Mouse (Mus musculus): ENCODE measurements around the gene Pip4k2b. TPM values are rescaled to one million over a fixed set of nuclear protein-coding genes. Genes with fewer than 3 reads are reported as not detected.
"Not testable (repeated sequence)": the region's sequence is repeated elsewhere in the genome, so short reads cannot be mapped to it uniquely, and the experiment has no call there.

Pip4k2b gene
- total RNA-seq, 2 experiments from 2014 or later, result 62.7 to 64.2 TPM

DNA sequence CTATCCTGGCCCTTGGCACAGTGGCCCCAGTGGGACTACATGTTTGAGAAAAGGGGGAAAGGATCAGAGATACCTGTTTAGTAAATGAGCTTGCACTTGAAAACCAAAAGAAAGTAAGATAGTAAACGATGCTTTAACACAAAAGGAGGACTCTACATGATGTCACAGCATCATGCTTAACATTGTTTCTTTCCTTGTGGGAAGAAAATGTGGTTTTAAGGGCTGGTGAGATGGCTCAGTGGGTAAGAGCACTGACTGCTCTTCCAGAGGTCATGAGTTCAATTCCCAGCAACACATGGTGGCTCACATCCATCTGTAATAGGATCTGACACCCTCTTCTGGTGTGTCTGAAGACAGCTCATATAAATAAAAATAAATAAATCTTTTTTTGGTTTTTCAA, 13.6 kb upstream of the Pip4k2b start:
- DNase-seq (ENCODE audit: low spot score in 2 of 2), result no peak

DNA sequence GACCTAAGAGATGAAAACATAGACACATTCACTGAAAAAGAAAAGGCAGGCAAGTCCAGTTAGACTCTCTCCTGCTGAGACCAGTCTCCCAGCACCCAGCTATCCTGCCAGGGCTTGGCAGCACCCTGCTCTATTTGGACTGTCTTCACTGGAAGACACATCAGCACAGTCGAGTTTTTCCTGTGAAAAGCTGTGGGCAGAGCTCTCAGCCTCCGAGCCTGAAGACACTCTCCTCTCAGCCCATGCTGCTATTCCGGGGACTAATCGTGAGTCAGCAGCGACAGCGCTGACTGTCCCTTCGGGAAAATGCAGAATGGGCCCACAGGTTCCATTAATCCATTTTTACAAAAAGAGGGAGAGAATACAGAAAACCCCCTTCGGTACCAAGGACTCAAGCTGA, 8.8 kb upstream of the Pip4k2b start:
- no peak for DNase-seq (ENCODE audit: low spot score in 2 of 2)

DNA sequence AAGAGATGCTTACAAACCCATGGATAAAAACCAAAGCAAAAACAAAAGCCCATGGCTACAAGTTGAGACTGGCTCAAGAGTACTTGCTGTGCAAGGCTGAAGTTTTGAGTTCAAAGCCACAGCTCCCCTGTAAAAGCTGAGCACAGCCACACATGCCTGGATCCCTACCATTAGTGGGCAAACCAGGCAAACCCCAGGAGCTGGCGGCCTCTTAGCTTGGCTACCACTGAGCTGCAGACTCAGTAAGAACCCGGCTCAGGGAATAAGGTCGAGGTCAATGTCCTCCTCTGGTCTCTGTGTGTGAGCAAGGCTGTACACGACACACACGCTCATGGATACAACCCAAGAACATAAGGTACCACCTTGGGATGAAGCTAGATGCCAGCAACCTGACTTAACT, 4.0 kb upstream of the Pip4k2b start:
- DNase-seq (ENCODE audit: low spot score in 2 of 2), result no peak

DNA sequence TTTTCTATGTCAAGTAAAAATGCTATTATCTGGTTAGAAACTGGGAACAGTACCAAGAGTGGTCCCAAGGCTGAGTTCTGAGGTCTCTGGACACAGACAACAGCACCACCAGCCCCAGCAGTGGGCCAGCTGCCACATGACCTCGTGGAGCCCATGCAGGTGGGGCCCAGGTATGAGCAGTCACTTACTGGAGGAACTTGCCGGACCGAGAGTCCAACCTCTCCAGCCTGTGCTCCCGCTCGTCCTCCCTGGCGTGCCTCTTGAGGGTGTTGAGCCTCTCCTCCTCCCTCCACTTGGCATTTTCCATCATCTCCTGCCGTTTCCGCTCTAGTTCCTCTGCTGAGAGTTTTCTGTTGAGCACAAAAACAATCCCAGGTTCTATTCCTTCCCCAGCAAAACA, 3.3 kb upstream of the Pip4k2b start:
- DNase-seq (ENCODE audit: low spot score in 2 of 2), result peak in 1 of 2 experiments; percentile 26

DNA sequence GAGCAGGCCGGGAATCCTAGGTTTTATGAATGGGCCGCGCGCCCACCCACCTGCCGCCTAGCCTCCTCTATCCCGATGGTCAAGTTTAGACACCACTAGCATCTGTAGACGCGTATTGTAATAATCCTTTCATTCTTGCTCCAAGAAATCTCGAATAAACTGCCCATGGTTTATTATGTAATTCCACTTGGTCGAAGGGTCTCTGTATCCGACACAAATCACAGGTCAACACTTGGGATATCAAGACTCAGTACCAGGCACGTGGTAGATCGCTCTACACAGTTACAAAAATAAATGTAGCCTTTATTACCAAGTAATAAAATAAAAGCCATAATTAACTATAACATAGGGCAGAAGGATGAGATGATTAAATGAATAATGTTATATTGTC, 822 bp upstream of the Pip4k2b start:
- DNase-seq (ENCODE audit: low spot score in 2 of 2), result no peak

DNA sequence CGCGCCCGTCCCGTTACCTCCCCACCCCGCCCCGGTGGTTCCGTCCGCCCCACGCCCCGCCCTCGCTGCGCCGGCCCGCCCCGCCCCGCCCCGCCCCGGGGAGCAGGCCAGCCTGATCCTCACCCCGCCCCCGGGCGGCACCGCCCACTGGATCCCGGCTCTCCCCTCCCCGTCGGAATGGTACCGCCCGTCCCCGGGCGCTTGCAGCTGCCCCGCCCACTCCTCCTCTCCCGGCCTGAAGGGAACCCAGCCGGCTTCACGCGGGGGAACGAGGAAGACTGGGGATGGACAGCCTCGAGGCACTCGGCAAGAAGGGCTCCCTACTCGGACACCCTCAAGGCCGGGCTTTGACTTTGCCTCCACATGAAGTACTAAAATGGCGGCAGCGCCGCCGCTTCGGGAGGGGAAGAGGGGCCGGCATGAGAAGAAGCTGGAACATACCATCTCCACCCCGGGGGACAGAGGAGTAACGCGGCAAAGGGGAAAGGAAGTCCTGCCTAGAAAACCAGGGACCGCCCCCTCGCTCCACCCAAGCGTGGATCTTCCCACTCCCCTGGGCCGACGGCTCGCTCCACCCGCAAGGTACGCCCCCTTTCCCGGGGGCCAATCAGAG, 320 bp upstream of the Pip4k2b start:
- DNase-seq (ENCODE audit: low spot score in 2 of 2), result peak; percentile 96 to 98

DNA sequence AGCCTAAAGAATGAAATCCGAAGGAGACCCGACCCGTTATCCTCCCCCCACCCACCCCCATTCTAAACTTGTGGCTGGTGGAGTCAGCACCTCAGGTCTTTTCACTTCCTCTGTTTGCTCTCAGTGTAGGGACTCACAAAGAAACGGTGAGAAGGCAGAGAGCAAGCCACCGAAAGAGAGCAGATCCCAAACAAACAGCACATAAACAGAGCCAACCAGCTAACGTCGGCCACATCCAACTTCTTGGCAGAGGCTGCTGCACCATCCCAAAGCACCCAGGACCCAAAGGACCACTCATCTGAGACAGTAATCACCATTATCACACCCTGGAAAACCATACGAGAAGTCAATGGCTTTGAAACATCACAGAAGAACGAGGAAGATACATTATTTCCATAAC, 1.1 kb downstream of the Pip4k2b start:
- no peak for DNase-seq (ENCODE audit: low spot score in 2 of 2)

DNA sequence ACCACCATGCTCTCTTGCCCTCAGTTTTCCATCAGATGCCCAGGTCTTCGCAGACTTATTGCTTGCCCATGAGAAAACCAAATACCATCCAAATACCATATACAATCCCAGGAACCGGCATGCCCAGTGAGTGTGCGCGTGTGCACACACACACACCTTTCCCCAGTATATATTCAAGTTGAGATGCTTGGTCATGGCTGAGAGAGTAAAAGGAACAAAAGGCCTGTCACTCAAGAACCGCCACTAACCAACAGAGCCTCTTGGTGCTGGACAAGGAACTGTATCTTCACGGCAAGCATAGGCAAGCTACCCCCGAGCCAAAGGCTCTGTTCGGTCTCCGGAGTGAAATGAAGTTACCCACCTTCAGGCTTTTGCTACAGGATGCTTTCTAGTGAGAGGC, 1.9 kb downstream of the Pip4k2b start:
- no peak for DNase-seq (ENCODE audit: low spot score in 2 of 2)

DNA sequence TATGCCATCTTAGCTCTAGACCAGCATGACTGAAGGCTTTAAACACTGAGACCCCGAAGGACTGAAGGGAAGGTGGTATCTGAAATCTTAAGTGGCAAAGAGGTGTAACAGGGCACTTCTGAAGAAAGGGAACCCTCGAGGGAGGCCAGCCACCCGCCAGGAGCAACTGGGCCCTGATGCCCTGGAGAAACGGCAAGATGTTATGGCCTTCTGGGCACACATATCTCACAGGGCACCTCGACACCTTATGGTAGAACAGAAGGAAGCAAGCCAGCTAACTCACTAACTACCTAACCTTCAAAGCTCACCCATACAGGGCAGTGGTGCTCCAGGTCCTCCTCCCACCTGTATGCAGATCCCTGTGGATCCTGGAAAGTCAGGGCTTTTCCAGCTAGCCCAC, 2.3 kb downstream of the Pip4k2b start:
- DNase-seq (ENCODE audit: low spot score in 2 of 2), result no peak

DNA sequence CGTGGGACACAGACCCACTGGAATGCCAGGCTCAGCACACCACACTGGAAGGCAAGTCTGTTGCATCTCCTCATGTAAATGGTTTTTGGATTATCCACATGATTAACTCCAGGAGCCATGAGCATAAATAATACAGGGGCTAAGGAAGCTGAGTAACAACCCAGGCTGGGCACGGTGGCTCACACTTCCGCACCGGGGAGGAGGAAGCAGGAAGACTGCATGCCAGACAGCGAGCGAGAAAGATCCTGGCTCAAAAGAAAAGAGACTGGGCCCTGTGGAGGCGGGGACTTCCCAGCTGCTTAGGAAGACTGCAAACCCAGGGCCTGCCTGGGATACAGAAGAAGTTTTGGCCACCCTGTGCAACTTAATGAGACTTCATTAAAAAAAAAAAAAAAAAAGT, 4.3 kb downstream of the Pip4k2b start:
- peak in 1 of 2 experiments; percentile 39 for DNase-seq (ENCODE audit: low spot score in 2 of 2)

DNA sequence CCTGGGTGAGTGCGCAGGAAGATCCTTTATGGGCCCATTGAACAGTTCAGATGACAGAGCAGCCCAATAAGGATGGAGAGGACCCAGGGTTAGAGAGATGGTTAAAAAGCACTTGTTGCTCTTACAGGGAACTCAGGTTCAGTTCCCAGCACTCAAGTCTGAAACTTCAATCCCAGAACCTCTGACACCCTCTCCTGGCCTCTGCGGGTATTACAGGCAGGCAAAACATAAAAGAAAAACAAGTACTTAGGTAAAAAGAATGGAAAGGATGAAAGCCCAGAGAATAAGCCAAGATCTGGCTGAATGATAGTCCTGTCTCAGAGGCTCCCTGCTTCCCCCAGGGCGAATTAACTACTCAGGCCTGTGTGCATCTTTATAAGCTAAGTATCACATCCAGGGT, 5.3 kb downstream of the Pip4k2b start:
- DNase-seq (ENCODE audit: low spot score in 2 of 2), result no peak

DNA sequence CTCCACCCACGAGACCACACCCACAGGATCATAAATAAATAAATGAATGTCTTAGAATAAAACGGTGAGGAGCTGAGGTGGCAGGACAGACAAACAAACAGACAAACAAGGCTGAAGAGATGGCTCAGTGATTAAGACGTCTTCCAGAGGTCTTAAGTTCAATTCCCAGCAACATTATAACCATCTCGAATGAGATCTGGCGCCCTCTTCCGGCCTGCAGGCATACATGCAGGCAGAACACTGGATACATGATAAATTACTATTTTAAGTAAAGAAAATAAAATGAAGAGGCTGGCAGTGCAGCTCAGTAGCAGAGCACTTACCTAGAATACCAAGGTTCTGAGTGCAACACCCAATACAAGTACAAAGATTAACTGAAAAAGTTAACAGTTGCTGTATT, 5.8 kb downstream of the Pip4k2b start:
- no peak for DNase-seq (ENCODE audit: low spot score in 2 of 2)

DNA sequence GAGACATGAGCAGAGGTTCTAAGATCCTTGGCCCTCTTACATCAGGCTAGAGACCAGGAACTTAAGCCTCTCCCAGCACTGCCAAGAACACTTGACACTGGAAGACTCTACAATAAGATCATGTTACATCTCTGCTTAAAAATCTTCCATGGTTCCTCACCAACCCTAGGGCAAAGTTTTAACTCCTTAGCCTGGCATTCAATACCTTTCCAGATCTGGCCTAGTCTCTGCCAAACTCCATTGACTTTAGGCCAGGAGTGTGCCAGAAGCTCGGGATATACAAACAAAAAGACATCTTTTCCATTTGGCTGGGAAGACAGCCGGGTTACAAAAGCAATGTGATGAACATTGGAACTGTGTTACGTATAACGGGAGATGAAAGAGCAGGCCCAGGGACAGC, 6.9 kb downstream of the Pip4k2b start:
- DNase-seq (ENCODE audit: low spot score in 2 of 2), result no peak

DNA sequence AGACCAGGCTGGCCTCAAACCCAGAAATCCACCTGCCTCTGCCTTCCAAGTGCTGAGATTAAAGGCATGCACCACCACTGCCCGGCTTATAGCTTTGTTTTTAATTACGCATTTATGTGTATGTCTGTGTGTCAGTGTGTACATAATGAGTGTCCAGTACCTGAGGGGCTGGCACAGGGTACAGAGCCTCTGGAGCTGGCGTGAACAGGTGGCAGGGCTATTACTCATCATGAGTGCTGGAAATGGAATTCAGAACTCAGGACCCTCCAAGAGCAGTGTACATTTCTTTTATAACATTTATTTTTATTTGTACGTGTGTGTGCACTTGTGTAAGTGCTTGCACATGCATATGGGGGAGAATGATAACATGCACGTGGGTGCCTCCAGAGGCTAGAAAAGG, 7.9 kb downstream of the Pip4k2b start:
- no peak for DNase-seq (ENCODE audit: low spot score in 2 of 2)

DNA sequence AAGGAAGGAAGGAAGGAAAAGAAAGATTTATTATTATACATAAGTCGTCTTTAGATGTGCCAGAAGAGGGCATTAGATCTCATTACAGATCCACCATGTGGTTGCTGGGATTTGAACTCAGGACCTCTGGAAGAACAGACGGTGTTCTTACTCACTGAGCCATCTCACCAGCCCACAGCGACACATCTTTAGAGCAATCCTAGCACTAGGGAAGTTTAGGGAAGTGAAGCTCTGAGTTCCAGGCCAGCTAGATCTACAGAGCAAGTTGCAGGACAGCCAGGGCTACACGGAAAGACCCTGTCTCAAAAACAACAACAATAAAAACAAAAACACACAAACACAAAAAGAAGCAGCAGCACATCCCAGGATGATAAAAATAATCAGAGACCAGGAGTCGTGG, 9.7 kb downstream of the Pip4k2b start:
- DNase-seq (ENCODE audit: low spot score in 2 of 2), result not testable (repeated sequence)

DNA sequence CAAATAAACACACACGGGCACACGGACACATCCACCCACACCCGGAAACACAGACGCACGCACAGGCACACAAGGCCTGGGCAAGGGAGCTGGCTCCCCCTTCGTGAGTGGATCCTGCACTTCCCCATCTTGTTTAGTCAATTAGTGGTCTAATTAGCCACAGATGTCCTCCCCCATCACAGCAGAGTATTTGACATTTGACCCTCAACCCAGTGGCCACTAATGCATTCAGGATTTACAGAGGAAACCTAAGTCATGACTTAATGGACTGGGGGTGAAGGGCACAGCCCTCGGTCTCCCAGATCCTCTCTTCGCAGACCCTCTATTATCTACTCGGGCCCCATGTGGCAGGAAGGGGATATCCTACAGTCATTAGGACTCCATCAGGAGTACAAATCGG, 10.8 kb downstream of the Pip4k2b start:
- DNase-seq (ENCODE audit: low spot score in 2 of 2), result no peak

DNA sequence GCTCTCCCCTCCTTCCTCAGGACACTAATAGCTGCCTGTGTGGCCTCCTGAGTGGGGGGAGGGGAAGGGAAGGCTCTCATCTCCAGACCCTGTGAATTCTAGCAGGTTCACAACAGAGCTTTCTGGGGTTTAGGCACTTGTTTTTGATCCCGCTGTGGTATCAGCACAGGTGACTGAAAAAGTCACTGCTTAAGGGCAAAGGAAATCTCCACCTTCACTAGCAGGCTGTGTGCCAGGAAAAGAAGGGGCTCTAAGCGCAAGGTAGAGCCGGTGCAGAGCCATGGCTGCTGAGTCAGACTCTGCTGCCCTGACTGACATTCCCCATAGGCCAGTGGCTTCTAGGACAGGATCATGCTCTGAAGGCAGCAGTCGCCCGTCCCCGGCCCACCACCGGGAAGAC, 15.8 kb downstream of the Pip4k2b start:
- no peak for DNase-seq (ENCODE audit: low spot score in 2 of 2)

DNA sequence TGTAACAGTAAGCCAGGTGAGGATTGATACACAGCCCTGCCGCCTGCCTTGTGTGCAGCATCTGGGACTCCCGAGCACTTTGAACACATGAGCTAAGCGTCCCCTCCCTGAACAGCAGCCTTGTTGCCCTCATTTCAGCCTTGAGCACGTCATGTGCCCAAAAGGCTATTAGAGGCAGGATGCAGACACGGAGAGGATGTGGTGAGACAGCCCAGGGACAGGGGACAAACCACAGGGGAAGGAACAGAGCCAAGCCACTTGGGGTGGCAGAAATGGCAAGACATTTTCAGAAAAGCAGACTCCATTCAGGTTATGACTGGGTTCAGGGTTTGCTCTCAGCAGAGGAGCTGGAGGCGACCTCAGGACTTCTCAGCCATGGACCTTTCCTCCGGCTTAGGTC, 16.2 kb downstream of the Pip4k2b start:
- DNase-seq (ENCODE audit: low spot score in 2 of 2), result no peak

DNA sequence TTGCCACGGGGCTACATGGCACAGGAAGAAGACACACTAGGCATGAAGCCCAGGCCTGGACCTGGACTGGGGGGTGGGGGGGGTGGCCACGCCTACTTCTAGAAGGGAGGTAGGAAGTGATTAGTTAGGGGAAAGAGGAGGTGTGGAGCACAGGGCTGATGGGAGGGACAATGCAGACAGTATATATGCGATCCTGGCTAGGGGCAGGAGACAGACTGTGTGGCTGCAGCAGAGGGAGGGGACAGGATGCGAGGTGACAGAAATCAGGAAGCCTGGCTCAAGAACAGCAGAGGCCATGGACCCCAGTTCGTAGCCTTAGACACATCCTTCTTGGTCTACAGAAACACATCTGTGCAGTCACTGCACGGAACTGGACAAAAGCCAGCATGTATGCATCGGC, 20.8 kb downstream of the Pip4k2b start:
- no peak for DNase-seq (ENCODE audit: low spot score in 2 of 2)

DNA sequence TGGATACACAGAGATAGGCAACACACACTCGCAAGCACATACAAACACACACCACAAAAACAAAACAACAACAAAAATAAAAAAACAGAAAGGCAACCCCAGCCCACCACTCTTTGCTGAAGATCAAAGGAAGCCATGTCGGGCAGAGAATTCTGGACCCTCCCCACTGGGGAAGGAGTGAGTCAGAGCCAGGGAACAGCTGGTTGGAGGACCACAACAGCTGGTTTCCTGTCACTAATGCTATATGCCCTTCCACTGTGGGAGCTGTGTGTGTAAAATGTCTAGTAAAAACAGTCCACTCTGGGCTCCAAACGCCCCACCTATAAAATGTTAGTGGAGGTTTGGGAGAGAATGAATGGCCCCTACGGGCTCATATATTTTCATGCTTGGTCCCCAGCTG, 23.2 kb downstream of the Pip4k2b start:
- DNase-seq (ENCODE audit: low spot score in 2 of 2), result no peak

DNA sequence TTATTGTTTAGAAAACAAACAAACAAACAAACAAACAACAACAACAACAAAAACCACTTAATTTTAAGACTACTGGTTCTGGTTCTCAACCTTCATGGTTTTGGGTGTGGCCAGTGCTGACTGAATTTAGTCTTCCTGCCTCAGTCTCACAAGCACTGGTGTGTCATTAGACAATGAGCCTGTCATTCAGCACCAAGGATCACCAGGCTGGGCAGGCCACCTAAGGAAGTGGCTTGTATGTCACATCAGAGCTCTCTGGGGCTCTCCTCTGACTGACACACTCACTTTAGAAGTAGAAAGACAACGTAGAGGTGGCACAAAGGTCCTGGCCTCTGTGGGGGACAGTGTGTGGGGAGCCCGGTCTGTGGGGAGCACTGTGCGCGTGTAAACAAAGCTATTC, 25.5 kb downstream of the Pip4k2b start:
- DNase-seq (ENCODE audit: low spot score in 2 of 2), result no peak

DNA sequence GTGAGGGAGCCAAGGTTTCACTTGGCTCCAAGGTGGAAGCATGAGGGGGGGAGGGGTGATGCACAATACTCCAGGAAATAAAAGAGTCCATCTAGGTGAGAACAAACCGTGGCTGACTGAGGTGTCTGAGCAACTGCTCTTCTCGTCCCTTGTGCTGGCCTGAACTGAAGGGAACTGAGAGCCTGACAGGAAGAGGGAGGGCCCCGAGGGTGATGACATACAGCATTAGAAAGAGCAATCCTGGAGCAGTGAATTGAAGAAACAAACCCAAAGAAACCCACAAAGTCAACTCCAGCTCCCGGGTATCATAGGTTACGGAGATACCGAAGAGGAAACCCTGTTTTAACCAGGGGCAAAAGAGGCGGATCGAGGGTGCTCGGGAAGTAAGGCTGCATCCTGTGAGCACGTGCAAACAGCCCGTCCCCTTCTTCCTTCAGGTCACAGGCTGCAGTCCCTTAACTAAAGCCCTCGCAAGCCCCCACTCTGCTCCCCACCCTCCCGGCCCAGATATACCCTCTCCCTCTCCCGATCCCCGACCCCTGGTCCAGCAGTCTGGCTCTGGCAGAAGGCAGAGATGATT, 26.1 kb downstream of the Pip4k2b start:
- no peak for DNase-seq (ENCODE audit: low spot score in 2 of 2)
